Mouse (Mus musculus) leukemia stem cell, adult 10-12 weeks (primary cell): ENCODE measurements around the gene Gm597. TPM values are rescaled to one million over a fixed set of nuclear protein-coding genes. Genes with fewer than 3 reads are reported as not detected.

Experiments
- polyA plus RNA-seq: library from polyadenylated mRNA; stranded (reverse); fragments of >175 nt; gene quantifications from 2 replicates; pipeline ENCODE4 v1.2.3, GENCODE M21; 2012; ENCODE audit warnings: low replicate concordance

The Gm597 gene
- polyA plus RNA-seq, result not detected in 2 replicates

GRCm38 (mm10) chr1:28780152-28780551 is at the start of gene Gm597:
Gene Gm597 (minus strand): TSS chr1:28780252.

